Mouse (Mus musculus): ENCODE data around the gene Tbc1d10a.
A peak's percentile ranks its signal among the peaks of the same experiment; 100 is the strongest.

Gene Tbc1d10a

DNA sequence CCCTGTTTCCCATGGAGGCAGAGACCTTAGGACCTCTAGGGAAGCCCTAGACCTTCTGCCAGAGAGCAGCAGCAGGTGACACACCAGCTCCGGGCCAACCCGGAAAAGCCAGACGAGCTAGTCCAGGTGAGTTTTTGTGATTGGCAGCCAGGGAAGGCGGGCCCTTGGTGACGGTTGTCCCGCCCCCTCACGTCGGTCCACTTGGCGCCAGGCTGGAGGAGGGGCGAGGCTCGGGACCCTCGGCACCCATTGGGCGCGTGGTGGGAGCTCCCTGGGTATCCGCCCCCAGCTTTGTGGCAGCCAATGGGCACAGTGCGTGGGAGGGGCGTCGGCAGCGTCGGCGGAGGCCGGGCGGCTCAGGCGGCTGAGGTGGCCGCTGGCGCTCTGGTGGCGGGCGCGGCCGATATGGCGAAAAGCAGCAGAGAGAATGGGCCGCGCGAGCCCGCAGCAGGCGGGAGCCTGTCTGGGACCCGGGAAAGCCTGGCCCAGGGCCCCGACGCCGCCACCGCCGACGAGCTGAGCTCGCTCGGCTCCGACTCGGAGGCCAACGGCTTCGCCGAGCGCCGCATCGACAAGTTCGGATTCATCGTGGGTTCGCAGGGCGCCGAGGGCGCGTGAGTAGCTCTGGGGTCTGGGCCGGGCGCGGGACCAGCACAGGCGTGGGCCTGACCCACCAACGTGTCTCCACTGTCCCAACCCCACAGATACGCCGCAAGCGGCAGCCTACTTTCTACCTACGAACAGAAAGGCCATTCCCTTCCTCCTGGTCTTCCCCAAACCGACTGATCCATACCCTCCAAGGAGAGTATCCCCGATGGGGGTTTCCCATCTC is at the start of gene Tbc1d10a:
TSS of gene Tbc1d10a (plus strand) at position 304 of the 832 bp plus-strand sequence.
- DNase-seq (ENCODE audit: extremely low read depth, low read depth, low spot score) = peak; percentile 81

GRCm38 (mm10) chr11:4138964-4139363 is 47.6 kb upstream of the Tbc1d10a start:
- DNase-seq (ENCODE audit: extremely low read depth, low read depth, low spot score) = no peak

DNA sequence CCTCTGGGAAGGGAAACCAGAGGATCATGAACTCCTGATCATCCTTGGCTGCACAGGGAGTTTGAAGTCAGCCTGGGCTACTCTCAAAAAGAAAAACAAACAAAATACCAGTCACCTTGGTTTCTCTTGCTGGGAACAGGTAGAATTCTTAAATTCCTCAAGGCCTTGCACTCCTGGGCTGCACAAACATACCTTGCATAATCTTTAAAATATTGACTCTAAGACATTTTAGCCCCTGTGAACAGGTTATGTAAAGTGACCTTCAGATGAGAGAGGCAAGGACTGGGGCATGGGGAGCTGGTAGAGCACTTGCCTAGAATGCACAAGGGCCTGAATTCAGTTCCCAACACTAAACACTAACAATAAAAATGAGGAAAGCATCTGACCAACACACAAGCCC is 45.1 kb upstream of the Tbc1d10a start:
- no peak for DNase-seq (ENCODE audit: extremely low read depth, low read depth, low spot score)

DNA sequence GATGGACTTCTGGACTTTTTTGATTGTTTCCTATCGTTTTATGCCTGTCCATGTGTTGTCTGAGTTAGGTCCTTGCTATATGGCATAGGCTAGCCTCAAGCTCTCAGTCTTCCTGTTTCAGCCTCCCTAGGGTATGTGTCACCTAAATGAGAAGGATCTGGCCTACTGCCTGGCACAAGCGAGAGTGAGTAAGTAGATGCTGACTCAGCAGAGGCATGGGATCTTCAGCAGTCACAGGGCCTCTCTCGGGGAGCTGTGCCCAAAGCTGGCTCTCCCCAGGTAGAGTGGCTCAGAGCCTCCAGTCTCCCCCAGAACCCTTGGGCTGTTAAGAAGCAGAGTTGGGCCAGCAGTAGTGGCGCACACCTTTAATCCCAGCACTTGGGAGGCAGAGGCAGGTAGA is 44.2 kb upstream of the Tbc1d10a start:
- DNase-seq (ENCODE audit: extremely low read depth, low read depth, low spot score) = no peak

GRCm38 (mm10) chr11:4143281-4144062 is 43.1 kb upstream of the Tbc1d10a start:
- no peak for DNase-seq (ENCODE audit: extremely low read depth, low read depth, low spot score)

- DNase-seq (ENCODE audit: extremely low read depth, low read depth, low spot score) = no peak
Measured at GRCm38 (mm10) chr11:4146381-4146780, 40.2 kb upstream of the Tbc1d10a start.

- no peak for DNase-seq (ENCODE audit: extremely low read depth, low read depth, low spot score)
Measured at GRCm38 (mm10) chr11:4147098-4147497, 39.5 kb upstream of the Tbc1d10a start.

- DNase-seq (ENCODE audit: extremely low read depth, low read depth, low spot score) = no peak
Measured at GRCm38 (mm10) chr11:4148120-4148519, 38.5 kb upstream of the Tbc1d10a start.

DNA sequence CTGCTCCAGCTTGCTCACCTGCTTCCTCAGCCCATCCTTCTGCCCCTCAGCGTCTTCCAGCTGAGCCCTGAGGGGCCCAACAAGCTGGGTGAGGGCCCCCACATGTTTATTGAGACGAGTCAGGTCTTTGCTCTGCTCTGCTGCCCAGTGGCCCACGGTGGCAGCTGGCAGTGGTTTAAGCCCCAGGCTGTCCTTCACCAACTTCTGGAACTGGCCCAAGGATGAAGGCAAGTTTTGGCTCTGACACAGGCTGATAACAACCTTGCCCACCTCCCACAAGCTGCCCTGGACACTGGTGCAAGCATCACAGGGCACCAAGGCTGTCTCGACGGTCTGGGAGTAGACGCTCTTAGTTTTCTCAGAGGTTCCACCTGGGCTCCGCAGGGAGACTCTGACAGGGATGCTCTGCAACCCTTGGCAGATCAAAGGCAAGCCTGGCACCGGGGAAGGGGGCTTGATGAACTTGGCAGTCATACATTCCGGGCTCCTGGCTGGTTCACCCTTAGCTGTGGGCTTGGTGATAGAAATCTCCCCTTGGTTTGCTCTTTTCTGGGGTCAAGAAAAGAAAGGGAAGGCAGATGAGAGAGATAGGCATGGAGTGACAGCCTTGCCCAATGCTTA is 37.9 kb upstream of the Tbc1d10a start:
- no peak for DNase-seq (ENCODE audit: extremely low read depth, low read depth, low spot score)

GRCm38 (mm10) chr11:4149886-4150285 is 36.7 kb upstream of the Tbc1d10a start:
- DNase-seq (ENCODE audit: extremely low read depth, low read depth, low spot score) = no peak

DNA sequence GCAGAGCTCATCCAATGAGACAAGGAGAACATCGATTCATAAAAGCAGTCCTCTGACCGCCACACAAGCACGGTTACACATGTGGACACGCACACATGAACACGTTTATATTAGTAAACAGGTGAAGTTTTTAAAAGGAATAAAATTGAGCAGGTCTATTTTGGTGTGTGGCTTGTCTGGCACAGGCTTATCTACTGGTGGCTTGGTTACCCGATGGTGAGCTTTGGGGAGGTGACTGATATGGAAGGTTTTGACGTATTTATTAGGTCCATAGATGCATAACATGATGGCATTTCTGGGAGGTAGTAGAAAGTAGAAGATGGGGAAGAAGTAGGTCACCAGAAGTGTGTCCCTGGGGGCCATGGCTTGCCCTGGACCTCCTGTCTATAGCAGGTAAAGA is 32.9 kb upstream of the Tbc1d10a start:
- no peak for DNase-seq (ENCODE audit: extremely low read depth, low read depth, low spot score)

GRCm38 (mm10) chr11:4155641-4156040 is 30.9 kb upstream of the Tbc1d10a start:
- no peak for DNase-seq (ENCODE audit: extremely low read depth, low read depth, low spot score)

DNA sequence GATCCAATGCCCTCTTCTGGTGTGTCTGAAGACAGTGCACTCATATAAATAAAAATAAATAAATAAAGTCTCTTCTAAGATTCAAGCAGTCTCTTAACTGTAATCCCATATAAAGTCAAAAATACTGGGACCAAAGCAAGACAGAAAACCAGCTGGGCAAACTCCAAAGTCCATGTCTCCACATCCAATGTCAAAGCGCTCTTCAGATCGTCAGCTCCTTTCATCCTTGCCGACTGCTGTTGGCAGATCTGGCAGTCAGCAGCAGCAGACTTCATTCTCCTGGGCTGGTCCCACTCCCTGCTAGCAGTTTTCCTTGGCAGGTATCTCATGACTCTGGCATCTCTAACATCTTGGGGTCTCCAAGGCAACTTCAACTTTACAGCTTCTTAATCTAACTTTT is 27.9 kb upstream of the Tbc1d10a start:
- DNase-seq (ENCODE audit: extremely low read depth, low read depth, low spot score) = no peak

GRCm38 (mm10) chr11:4159808-4160708 is 26.5 kb upstream of the Tbc1d10a start, which contains the start of the genes Ccdc157 and Sf3a1:
TSS of gene Ccdc157 (minus strand) at chr11:4160293.
TSS of gene Sf3a1 (plus strand) at chr11:4160350.
- DNase-seq (ENCODE audit: extremely low read depth, low read depth, low spot score) = no peak

DNA sequence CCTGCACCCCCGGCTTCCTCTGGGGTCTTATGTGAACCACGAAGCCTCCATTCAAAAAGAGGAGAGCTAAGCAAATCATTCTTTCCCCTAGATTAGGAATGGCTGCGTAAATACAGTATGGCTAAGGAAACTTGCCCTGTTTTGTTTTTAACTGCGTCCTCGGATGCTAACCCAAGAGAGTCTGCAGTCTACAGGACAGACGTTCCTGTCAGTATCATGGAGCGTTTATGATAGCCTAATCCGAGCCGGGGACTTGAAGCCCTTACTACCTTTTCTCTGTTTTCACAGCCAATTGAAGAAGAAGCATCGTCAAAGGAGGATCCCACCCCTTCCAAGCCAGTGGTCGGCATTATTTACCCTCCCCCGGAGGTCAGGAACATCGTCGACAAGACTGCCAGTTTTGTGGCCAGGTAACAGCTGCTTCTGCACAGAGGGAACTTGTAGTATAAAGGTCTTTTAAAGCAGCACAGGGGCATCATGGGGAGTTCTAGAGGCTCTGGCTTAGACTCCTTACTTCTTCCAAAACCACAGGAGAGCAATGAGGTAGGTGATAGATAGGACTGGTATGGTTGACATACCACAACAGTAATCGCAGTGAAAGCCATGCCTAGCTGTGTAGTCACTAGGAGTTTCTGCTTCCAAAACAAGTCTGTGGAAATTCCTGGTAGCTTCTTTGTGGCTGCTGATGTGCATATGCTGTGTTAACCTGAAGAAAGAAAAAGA is 25.7 kb upstream of the Tbc1d10a start:
- no peak for DNase-seq (ENCODE audit: extremely low read depth, low read depth, low spot score)

DNA sequence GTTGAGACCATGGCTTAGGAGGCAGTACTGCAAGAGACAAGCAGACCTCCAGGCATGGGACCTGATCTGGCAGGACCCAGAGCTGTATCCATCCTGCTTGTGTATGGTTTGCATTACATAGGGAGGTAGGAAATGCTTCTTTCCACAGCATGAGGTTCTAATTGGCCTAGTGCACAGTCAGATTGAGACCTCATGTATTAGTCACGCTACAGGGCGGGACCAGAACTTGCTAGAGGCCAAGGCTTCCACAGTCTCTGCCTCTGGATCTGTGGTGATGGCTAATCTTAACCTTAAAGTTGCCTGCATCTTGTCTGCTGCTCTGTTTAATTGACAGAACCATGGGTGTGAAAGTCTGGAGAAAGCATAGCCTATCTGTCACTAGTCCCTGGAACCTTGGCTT is 21.9 kb upstream of the Tbc1d10a start:
- DNase-seq (ENCODE audit: extremely low read depth, low read depth, low spot score) = no peak

DNA sequence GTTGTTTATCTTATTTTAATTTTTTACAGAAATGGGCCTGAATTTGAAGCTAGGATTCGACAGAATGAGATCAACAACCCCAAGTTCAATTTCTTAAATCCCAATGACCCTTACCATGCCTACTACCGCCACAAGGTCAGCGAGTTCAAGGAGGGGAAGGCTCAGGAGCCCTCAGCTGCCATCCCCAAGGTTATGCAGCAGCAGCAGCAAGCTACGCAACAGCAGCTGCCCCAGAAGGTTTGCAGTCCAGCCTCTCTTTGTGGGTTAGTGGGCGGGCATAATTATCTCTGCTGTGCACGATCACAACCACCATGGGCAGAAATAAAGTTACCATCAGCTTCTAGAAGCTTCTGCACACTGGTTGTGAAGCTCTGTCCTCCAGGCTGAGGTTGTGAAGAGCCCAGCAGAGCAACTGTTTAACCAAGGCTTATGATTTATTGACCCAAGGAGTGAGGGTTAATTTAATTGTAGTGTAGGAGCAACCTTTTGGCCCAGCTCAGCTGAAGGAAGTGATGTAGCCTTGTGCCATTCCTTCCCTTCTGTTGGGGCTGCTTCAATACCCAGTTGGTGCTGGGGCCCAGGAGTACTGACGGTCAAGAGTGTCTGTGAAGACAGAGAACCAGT is 20.0 kb upstream of the Tbc1d10a start:
- DNase-seq (ENCODE audit: extremely low read depth, low read depth, low spot score) = no peak

- no peak for DNase-seq (ENCODE audit: extremely low read depth, low read depth, low spot score)
Measured at GRCm38 (mm10) chr11:4174586-4174985, 12.0 kb upstream of the Tbc1d10a start.

GRCm38 (mm10) chr11:4177716-4178115 is 8.9 kb upstream of the Tbc1d10a start:
- DNase-seq (ENCODE audit: extremely low read depth, low read depth, low spot score) = no peak

All from fat pad, adult 2 months (tissue).